Mouse (Mus musculus) thymus, adult 2 months (tissue): ENCODE results near the gene Slc11a2. TPM values are rescaled to one million over a fixed set of nuclear protein-coding genes. Genes with fewer than 3 reads are reported as not detected.
A peak's percentile ranks its signal among the peaks of the same experiment; 100 is the strongest.

Source experiments
- DNase-seq: peaks from one replicate; pipeline ENCODE4 v3.0.0; 2021
- H3K27ac ChIP-seq: fragments of 200-500 bp; 2 replicates; pipeline ENCODE4 v1.5.1; 2012; ENCODE audit warnings: low read length, control low read depth; ENCODE audit not compliant: control insufficient read depth, insufficient read depth
- H3K27me3 ChIP-seq: fragments of 200-500 bp; 2 replicates; pipeline ENCODE4 v1.6.1; 2012; ENCODE audit warnings: mild to moderate bottlenecking, low read length, moderate library complexity, mixed read lengths; ENCODE audit not compliant: control insufficient read depth, insufficient read depth
- H3K36me3 ChIP-seq: fragments of 200-500 bp; 2 replicates; pipeline ENCODE4 v1.6.1; 2012; ENCODE audit warnings: mild to moderate bottlenecking, low read length, moderate library complexity; ENCODE audit not compliant: control insufficient read depth, insufficient read depth
- H3K4me1 ChIP-seq: fragments of 200-500 bp; replicated peaks from 2 replicates; pipeline ENCODE4 v1.6.1; 2012; ENCODE audit warnings: low read length; ENCODE audit not compliant: control insufficient read depth, insufficient read depth
- H3K4me3 ChIP-seq: fragments of 200-500 bp; 2 replicates; pipeline ENCODE4 v1.5.1; 2012; ENCODE audit warnings: mild to moderate bottlenecking, low read length, control low read depth, moderate library complexity; ENCODE audit not compliant: control insufficient read depth, insufficient read depth
- CTCF ChIP-seq: fragments of 200-500 bp; IDR thresholded peaks from 2 replicates; pipeline ENCODE4 v1.5.1; 2012; ENCODE audit warnings: mild to moderate bottlenecking, control low read depth, low read length, moderate library complexity, borderline replicate concordance; ENCODE audit not compliant: control insufficient read depth, poor library complexity, insufficient read depth; ENCODE audit errors: extremely low read depth
- POLR2A ChIP-seq: fragments of 200-500 bp; IDR thresholded peaks from 2 replicates; pipeline ENCODE4 v1.6.1; 2012; ENCODE audit warnings: mild to moderate bottlenecking, low read length, control low read depth, moderate library complexity; ENCODE audit not compliant: control insufficient read depth, poor library complexity, insufficient read depth; ENCODE audit errors: extremely low read depth
- WGBS: fragments of 180-500 bp; shearing (Covaris S2); methylation state at CpG from one replicate; pipeline ENCODE4 v1.1.7; 2018; 5-methylcytosine and 5-hydroxymethylcytosine counted together
- polyA plus RNA-seq: library from polyadenylated mRNA; depleted of rRNA; stranded (reverse); fragments of >200 nt; gene quantifications from 2 replicates; pipeline ENCODE4 v1.2.3, GENCODE M21; 2012

Slc11a2 gene
- polyA plus RNA-seq, 1 experiment, result 54.1 TPM

DNA sequence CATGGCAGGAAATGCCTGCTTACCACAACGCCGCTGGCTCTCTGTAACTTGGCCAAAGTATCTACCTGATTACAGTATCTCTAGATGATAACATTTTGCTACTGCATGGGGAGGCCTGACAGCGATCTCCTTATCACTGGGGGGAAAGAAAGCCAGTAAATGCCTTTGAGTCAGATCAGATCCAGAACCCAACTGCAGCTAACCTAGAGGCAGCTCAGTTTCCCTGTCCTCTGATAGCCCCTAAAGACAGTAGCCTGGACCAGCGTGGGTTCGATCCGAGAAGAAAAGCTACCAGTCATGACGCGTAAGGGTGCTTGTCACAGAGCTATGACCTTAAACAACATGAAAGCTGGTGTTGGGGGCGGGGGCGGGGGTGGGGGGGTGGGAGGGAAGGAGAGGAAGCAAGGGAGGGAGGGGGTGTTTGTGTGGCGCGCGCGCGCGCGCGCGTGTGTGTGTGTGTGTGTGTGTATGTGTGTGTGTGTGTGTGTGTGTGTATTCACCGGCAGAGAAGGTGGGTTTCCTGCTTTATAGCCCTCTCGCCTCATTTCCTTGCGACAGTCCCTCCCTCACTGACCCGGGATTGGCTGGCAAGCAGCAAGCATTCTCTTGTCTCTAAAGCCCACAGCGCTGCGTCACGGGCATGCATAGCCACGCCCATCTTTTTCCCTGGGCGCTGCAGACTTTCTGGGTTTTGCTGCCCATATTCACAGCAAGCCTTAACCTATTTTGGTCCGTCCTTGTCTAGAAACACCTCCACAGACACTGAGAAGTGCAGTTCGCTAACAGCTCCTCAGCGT, 18.5 kb upstream of the Slc11a2 start:
- peak overlapping the region; percentile 47 for H3K4me3 ChIP-seq
- DNase-seq, result peak; percentile 87
- H3K27ac ChIP-seq, result peak overlapping the region; percentile 89
- peaks cover 17% of the 10 kb centered on the region for H3K4me1 ChIP-seq
- 3% methylated on average over 20 of the region's 31 CpGs for WGBS
- TF ChIP-seq POLR2A (peak; percentile 44; the same call in 1 of the 2 replicates), CTCF (no peak)
- H3K36me3 ChIP-seq, result no peaks in the 10 kb centered on the region
- no peaks in the 10 kb centered on the region for H3K27me3 ChIP-seq

- no peak for DNase-seq
- Histone ChIP-seq H3K27me3 (no peaks in the 10 kb centered on the region), H3K36me3 (no peaks in the 10 kb centered on the region), H3K27ac (no peak overlapping the region), H3K4me3 (no peak overlapping the region), H3K4me1 (peaks cover 11% of the 10 kb centered on the region)
- WGBS, result 91% methylated on average over 10 of the region's 10 CpGs
- TF ChIP-seq CTCF, result no peak
- TF ChIP-seq POLR2A, result no peak
Observed at GRCm38 (mm10) chr15:100436518-100436917, 11.6 kb upstream of the Slc11a2 start.

DNA sequence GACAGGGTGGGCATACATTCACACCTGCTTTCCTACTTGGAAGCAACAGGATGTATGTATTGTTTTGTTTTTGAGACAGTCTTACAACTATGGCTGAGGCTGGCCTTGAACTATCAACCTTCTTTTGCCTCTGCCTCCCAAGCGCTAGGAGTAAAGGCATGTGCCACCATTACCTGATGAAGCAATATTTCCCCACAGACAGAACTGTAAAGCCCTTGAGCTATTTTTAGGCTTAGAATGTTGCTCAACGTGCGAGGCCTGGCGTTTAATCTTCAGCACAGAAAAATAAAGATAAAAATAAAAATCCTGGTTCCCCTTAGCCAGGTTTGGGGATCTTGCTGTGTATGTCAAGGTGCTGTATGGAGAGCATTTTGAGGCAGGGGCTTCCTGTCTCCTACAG, 11.2 kb upstream of the Slc11a2 start:
- WGBS, result 85% methylated on average over 4 of the region's 4 CpGs
- Histone ChIP-seq H3K27ac (no peak overlapping the region), H3K36me3 (no peaks in the 10 kb centered on the region), H3K27me3 (no peaks in the 10 kb centered on the region), H3K4me1 (peaks cover 11% of the 10 kb centered on the region), H3K4me3 (no peak overlapping the region)
- no peak for DNase-seq
- TF ChIP-seq POLR2A, result no peak
- TF ChIP-seq CTCF, result no peak

DNA sequence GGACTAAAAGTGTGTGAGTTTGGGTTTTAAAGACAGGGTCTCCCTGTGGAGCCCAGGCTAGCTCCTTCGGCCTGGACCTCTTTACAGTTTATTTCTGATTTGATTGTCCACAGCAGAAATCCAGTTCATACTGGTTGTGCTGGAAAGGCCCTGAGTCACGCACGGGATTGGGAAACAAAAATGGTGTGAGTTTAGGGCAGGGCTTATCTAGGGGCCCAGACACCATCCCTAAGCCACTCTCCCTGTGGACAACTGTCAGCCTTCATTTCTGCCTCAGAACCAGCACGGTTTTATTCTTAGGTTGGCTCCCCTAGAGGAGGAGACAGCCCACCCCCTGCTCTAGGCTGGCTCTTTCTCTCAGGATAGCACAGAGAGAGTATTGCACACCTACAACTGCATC, 8.4 kb upstream of the Slc11a2 start:
- no peak for TF ChIP-seq POLR2A
- no peak for TF ChIP-seq CTCF
- Histone ChIP-seq H3K27me3 (no peaks in the 10 kb centered on the region), H3K27ac (no peak overlapping the region), H3K36me3 (no peaks in the 10 kb centered on the region), H3K4me3 (no peak overlapping the region), H3K4me1 (no peaks in the 10 kb centered on the region)
- 83% methylated on average over 4 of the region's 4 CpGs for WGBS
- DNase-seq, result no peak

GRCm38 (mm10) chr15:100429959-100430565, 5.2 kb upstream of the Slc11a2 start:
- Histone ChIP-seq H3K27me3 (no peaks in the 10 kb centered on the region), H3K36me3 (no peaks in the 10 kb centered on the region), H3K4me1 (no peaks in the 10 kb centered on the region), H3K4me3 (no peak overlapping the region), H3K27ac (no peak overlapping the region)
- 89% methylated on average over 11 of the region's 11 CpGs for WGBS
- TF ChIP-seq CTCF, result no peak
- TF ChIP-seq POLR2A, result no peak
- no peak for DNase-seq

- TF ChIP-seq POLR2A, result no peak
- TF ChIP-seq CTCF, result no peak
- 94% methylated on average over 13 of the region's 13 CpGs for WGBS
- no peak overlapping the region for H3K27ac ChIP-seq
- no peak overlapping the region for H3K4me3 ChIP-seq
- H3K36me3 ChIP-seq, result no peaks in the 10 kb centered on the region
- peaks cover 4% of the 10 kb centered on the region; the same call in 1 of the 2 replicates for H3K27me3 ChIP-seq
- no peak for DNase-seq
- H3K4me1 ChIP-seq, result peaks cover 9% of the 10 kb centered on the region
Observed at GRCm38 (mm10) chr15:100428296-100428905, 3.5 kb upstream of the Slc11a2 start.

- 4% methylated on average over 14 of the region's 14 CpGs for WGBS
- Histone ChIP-seq H3K4me3 (peak overlapping the region; percentile 27), H3K36me3 (no peaks in the 10 kb centered on the region), H3K27ac (no peak overlapping the region), H3K4me1 (peaks cover 34% of the 10 kb centered on the region), H3K27me3 (peaks cover 4% of the 10 kb centered on the region; the same call in 1 of the 2 replicates)
- DNase-seq, result no peak
- no peak for TF ChIP-seq CTCF
- TF ChIP-seq POLR2A, result no peak
Observed at GRCm38 (mm10) chr15:100423916-100424315, 956 bp downstream of the Slc11a2 start.
